Mouse (Mus musculus) thymus, postnatal 4 days (tissue): Measurements from ENCODE around the gene Lrfn4.
"Not testable (repeated sequence)": the region's sequence is repeated elsewhere in the genome, so short reads cannot be mapped to it uniquely, and the experiment has no call there.

Experiments
- DNase-seq: peaks from one replicate; pipeline ENCODE4 v3.0.0; 2021

The Lrfn4 gene

GRCm38 (mm10) chr19:4610109-4610508, 5.4 kb downstream of the Lrfn4 start:
- no peak for DNase-seq

GRCm38 (mm10) chr19:4608511-4608910, 7.0 kb downstream of the Lrfn4 start:
- DNase-seq = no peak

- DNase-seq = no peak
Measured at GRCm38 (mm10) chr19:4607406-4607805, 8.1 kb downstream of the Lrfn4 start.

GRCm38 (mm10) chr19:4605654-4606053, 9.8 kb downstream of the Lrfn4 start:
- no peak for DNase-seq

- peak; percentile 71 for DNase-seq
Measured at GRCm38 (mm10) chr19:4603801-4604723, 11.4 kb downstream of the Lrfn4 start.

GRCm38 (mm10) chr19:4602459-4602858, 13.0 kb downstream of the Lrfn4 start:
- no peak for DNase-seq

GRCm38 (mm10) chr19:4596071-4596470, 19.4 kb downstream of the Lrfn4 start:
- DNase-seq = no peak

GRCm38 (mm10) chr19:4593792-4594522, 21.5 kb downstream of the Lrfn4 start:
- DNase-seq = no peak

- DNase-seq = peak; percentile 19
Measured at GRCm38 (mm10) chr19:4590025-4590424, 25.4 kb downstream of the Lrfn4 start.

GRCm38 (mm10) chr19:4589081-4589480, 26.4 kb downstream of the Lrfn4 start:
- DNase-seq = no peak

- no peak for DNase-seq
Measured at GRCm38 (mm10) chr19:4588430-4588829, 27.0 kb downstream of the Lrfn4 start.

- DNase-seq = no peak
Measured at GRCm38 (mm10) chr19:4587426-4587825, 28.0 kb downstream of the Lrfn4 start.

GRCm38 (mm10) chr19:4586783-4587182, 28.7 kb downstream of the Lrfn4 start:
- DNase-seq = not testable (repeated sequence)

- DNase-seq = no peak
Measured at GRCm38 (mm10) chr19:4583856-4584255, 31.6 kb downstream of the Lrfn4 start.

GRCm38 (mm10) chr19:4579296-4579695, 36.2 kb downstream of the Lrfn4 start:
- no peak for DNase-seq

- no peak for DNase-seq
Measured at GRCm38 (mm10) chr19:4578799-4579198, 36.7 kb downstream of the Lrfn4 start.

GRCm38 (mm10) chr19:4573241-4573640, 42.2 kb downstream of the Lrfn4 start:
- DNase-seq = peak; percentile 17

GRCm38 (mm10) chr19:4572467-4572866, 43.0 kb downstream of the Lrfn4 start:
- DNase-seq = no peak

GRCm38 (mm10) chr19:4572061-4572460, 43.4 kb downstream of the Lrfn4 start:
- no peak for DNase-seq

GRCm38 (mm10) chr19:4571658-4572057, 43.8 kb downstream of the Lrfn4 start:
- DNase-seq = no peak

GRCm38 (mm10) chr19:4570815-4571214, 44.7 kb downstream of the Lrfn4 start:
- DNase-seq = no peak

- no peak for DNase-seq
Measured at GRCm38 (mm10) chr19:4570237-4570613, 45.2 kb downstream of the Lrfn4 start.

- no peak for DNase-seq
Measured at GRCm38 (mm10) chr19:4569356-4570236, 45.9 kb downstream of the Lrfn4 start.
